Mouse (Mus musculus) ES-E14 (cell line): ENCODE data around the gene Ncmap. TPM values are rescaled to one million over a fixed set of nuclear protein-coding genes. Genes with fewer than 3 reads are reported as not detected.

Source experiments
- DNase-seq: peaks from one replicate; pipeline ENCODE4 v3.0.0-alpha.2; 2013; ENCODE audit warnings: low read depth, low spot score
- H3K27ac ChIP-seq: 2 replicates; pipeline ENCODE4 v1.5.1; 2012; ENCODE audit warnings: low read depth, mild to moderate bottlenecking, low read length, moderate library complexity, mixed read lengths; ENCODE audit not compliant: poor library complexity, insufficient read depth, severe bottlenecking
- H3K36me3 ChIP-seq: 2 replicates; pipeline ENCODE4 v1.6.1; 2012; ENCODE audit warnings: mild to moderate bottlenecking, low read length, moderate library complexity, mixed read lengths; ENCODE audit not compliant: control insufficient read depth, poor library complexity, insufficient read depth, severe bottlenecking
- H3K4me1 ChIP-seq, 2 experiments: fragments of 150-350 bp in 1 of 2; sonication (generic) in 1 of 2; 2 replicates each; pipeline ENCODE4 v1.6.1; 2012; ENCODE audit warnings: low read length in 2 of 2, mild to moderate bottlenecking in 1 of 2, mixed read lengths in 1 of 2; ENCODE audit not compliant: control insufficient read depth in 2 of 2, insufficient read depth in 2 of 2, poor library complexity in 1 of 2
- H3K4me3 ChIP-seq, 2 experiments: fragments of 150-350 bp in 1 of 2; sonication (generic) in 1 of 2; 2 replicates each; pipeline ENCODE4 v1.5.1; 2012; ENCODE audit warnings: low read length in 2 of 2, low read depth in 1 of 2, mild to moderate bottlenecking in 1 of 2, mixed read lengths in 1 of 2; ENCODE audit not compliant: insufficient read depth in 1 of 2, poor library complexity in 1 of 2, severe bottlenecking in 1 of 2
- H3K9ac ChIP-seq: 2 replicates; pipeline ENCODE4 v1.6.1; 2012; ENCODE audit warnings: low read depth, mild to moderate bottlenecking, low read length, mixed read lengths; ENCODE audit not compliant: poor library complexity, insufficient read depth, severe bottlenecking
- H3K9me3 ChIP-seq: fragments of 150-350 bp; sonication (generic); 2 replicates; pipeline ENCODE4 v1.6.1; 2012; ENCODE audit warnings: low read depth, mild to moderate bottlenecking, low read length; ENCODE audit not compliant: control insufficient read depth, insufficient read depth
- CHD2 ChIP-seq: IDR thresholded peaks from 2 replicates; pipeline ENCODE4 v1.6.1; 2014; ENCODE audit warnings: mild to moderate bottlenecking, low read depth, low read length, inconsistent platforms
- HCFC1 ChIP-seq: IDR thresholded peaks from 2 replicates; pipeline ENCODE4 v1.6.1; 2012; ENCODE audit warnings: low read length, inconsistent platforms, borderline replicate concordance; ENCODE audit not compliant: insufficient read depth
- MAFK ChIP-seq: IDR thresholded peaks from 2 replicates; pipeline ENCODE4 v1.6.1; 2014; ENCODE audit warnings: mild to moderate bottlenecking, low read depth, low read length, inconsistent platforms; ENCODE audit not compliant: insufficient read depth
- ZC3H11A ChIP-seq: IDR thresholded peaks from 2 replicates; pipeline ENCODE4 v1.6.1; 2012; ENCODE audit warnings: low read depth, mild to moderate bottlenecking, inconsistent platforms, low read length, borderline replicate concordance
- ZNF384 ChIP-seq: IDR thresholded peaks from 2 replicates; pipeline ENCODE4 v1.6.1; 2012; ENCODE audit warnings: low read depth, low read length, inconsistent platforms
- in situ Hi-C, 2 experiments: fragments of 600-800 bp; cut with MboI; formaldehyde crosslinking; loops; one replicate each; pipeline ENCODE4 v1.15.1; 2025; ENCODE audit warnings: low sequenced_read_pairs in 2 of 2, inconsistent platforms in 1 of 2; ENCODE audit not compliant: unreplicated experiment in 2 of 2
- total RNA-seq: library from RNA; depleted of rRNA; stranded (reverse); fragments of 300-350 nt; gene quantifications from 2 replicates; pipeline ENCODE4 v1.2.3, GENCODE M21; 2012; rRNA removed

Ncmap gene
- total RNA-seq, 1 experiment, result 1.6 TPM

DNA sequence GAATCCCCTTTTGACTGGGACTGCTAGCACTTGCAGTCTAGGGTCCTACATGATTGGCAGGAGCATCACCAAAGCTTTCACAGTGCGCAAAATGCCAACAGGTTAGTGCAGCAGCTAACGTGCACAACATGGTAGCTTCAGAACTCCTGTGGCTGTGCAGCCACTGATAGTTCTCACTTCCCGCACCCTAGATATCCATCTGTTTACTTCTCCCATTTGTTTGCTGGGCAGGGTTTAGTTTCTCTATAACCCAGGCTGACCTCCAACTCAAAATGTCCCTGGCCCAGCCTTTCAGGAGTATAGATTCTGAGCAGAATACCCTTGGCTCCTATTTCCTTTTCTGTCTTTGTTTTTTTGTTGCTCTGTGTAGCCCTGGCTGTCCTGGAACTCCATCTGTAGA lies 71.6 kb downstream of the Ncmap start:
- H3K9ac ChIP-seq, result no peak overlapping the region
- no peak overlapping the region for H3K27ac ChIP-seq
- no peak for DNase-seq
- H3K4me3 ChIP-seq, result no peak overlapping the region
- in situ Hi-C loops, result no loop called here
- TF ChIP-seq CHD2, result no peak
- no peak for TF ChIP-seq ZC3H11A
- no peak for TF ChIP-seq ZNF384
- no peak for TF ChIP-seq HCFC1
- no peak for TF ChIP-seq MAFK
- H3K9me3 ChIP-seq, result no peaks in the 10 kb centered on the region; the same call in 1 of the 2 replicates
- H3K4me1 ChIP-seq, result no peaks in the 10 kb centered on the region
- peaks cover 62% of the 10 kb centered on the region for H3K36me3 ChIP-seq

- H3K36me3 ChIP-seq, result peaks cover 61% of the 10 kb centered on the region
- H3K9me3 ChIP-seq, result no peaks in the 10 kb centered on the region; the same call in 1 of the 2 replicates
- no peak overlapping the region for H3K27ac ChIP-seq
- in situ Hi-C loops, result no loop called here
- TF ChIP-seq ZC3H11A (no peak), HCFC1 (no peak)
- no peaks in the 10 kb centered on the region for H3K4me1 ChIP-seq
- no peak overlapping the region for H3K9ac ChIP-seq
- DNase-seq, result no peak
- H3K4me3 ChIP-seq, result no peak overlapping the region
Observed at GRCm38 (mm10) chr4:135326046-135326445, 72.0 kb downstream of the Ncmap start.

DNA sequence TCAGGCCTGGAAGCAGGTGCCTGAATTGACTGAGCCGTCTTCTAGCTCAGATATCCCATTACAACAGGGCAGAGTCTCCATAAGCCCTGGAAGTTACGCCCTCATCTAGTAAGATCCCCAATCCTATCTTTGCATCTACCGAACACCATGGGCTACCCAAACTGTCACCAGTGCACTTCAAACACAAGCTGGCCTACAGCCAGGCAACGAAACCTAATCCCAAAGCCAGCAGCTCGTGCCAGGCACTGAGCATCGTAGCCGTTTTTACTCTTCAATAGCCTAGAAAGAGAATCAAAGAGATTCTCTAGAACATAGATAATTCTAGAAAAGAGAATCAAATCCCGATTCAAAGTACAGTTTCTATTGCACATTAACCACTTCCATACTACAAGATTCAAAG lies 75.0 kb downstream of the Ncmap start:
- H3K4me3 ChIP-seq, result no peak overlapping the region
- in situ Hi-C loops, result no loop called here
- peaks cover 65% of the 10 kb centered on the region for H3K36me3 ChIP-seq
- no peak for DNase-seq
- no peaks in the 10 kb centered on the region for H3K9me3 ChIP-seq
- TF ChIP-seq MAFK, result no peak
- TF ChIP-seq HCFC1, result no peak
- TF ChIP-seq CHD2, result no peak
- TF ChIP-seq ZNF384, result no peak
- no peak for TF ChIP-seq ZC3H11A
- H3K4me1 ChIP-seq, result no peaks in the 10 kb centered on the region
- no peak overlapping the region for H3K27ac ChIP-seq
- no peak overlapping the region for H3K9ac ChIP-seq

Other genes with a start within 250 kb of the Ncmap start
- 62.4 and 69.3 TPM in 2 replicates for gene Clic4, start 125.4 kb downstream of the Ncmap start, total RNA-seq
- 62.4 and 62.8 TPM in 2 replicates for gene Srrm1, start 44.9 kb downstream of the Ncmap start, total RNA-seq
- 11.2 and 14.6 TPM in 2 replicates for gene Rcan3, start 35.6 kb upstream of the Ncmap start, total RNA-seq
- gene Stpg1, start 96.6 kb upstream of the Ncmap start, total RNA-seq, result 0.09 and 0.26 TPM in 2 replicates
- gene Nipal3, start 96.8 kb upstream of the Ncmap start, total RNA-seq, result 15.3 and 35.0 TPM in 2 replicates
- gene Grhl3, start 175.4 kb upstream of the Ncmap start, total RNA-seq, result 6.2 and 6.7 TPM in 2 replicates